Mouse (Mus musculus): ENCODE measurements around the gene Alcam. TPM values are rescaled to one million over a fixed set of nuclear protein-coding genes. Genes with fewer than 3 reads are reported as not detected.

Alcam gene
- total and polyA plus RNA-seq, 2 experiments, result 8.7 to 52.0 TPM

- no peak overlapping the region for H3K9ac ChIP-seq (ENCODE audit: low read depth, low read length)
- TF ChIP-seq CTCF (IDR thresholded peaks at IDR 0.05; ENCODE audit: low read depth, low read length), result no peak
- no peak for TF ChIP-seq POLR2A (IDR thresholded peaks at IDR 0.05; ENCODE audit: extremely low read depth, insufficient read depth, low read length)
- 9% methylated on average over 6 of the region's 6 CpGs for WGBS
- H3K27me3 ChIP-seq (ENCODE audit: control insufficient read depth, insufficient read depth, low read length), result no peaks in the 10 kb centered on the region
- peaks cover 15% of the 10 kb centered on the region; the same call in 1 of the 2 replicates for H3K79me2 ChIP-seq (ENCODE audit: control insufficient read depth, insufficient read depth, low read length)
- no peak overlapping the region for H3K27ac ChIP-seq (replicated peaks; ENCODE audit: insufficient read depth, low read depth, low read length)
- H3K4me3 ChIP-seq (ENCODE audit: insufficient read depth, low read depth, low read length), result peak overlapping the region; percentile 7; the same call in 1 of the 2 replicates
- peak; percentile 94 for DNase-seq (ENCODE audit: extremely low read depth, low read depth, low spot score)
- no peaks in the 10 kb centered on the region for H3K36me3 ChIP-seq (ENCODE audit: control insufficient read depth, insufficient read depth, low read length)
- H3K4me1 ChIP-seq (ENCODE audit: control insufficient read depth, insufficient read depth, low read length), result peaks cover 4% of the 10 kb centered on the region; the same call in 1 of the 2 replicates
Observed at GRCm38 (mm10) chr16:52438216-52438904, 15.5 kb downstream of the Alcam start.

GRCm38 (mm10) chr16:52433189-52433588 lies 20.7 kb downstream of the Alcam start:
- 67% methylated on average over 11 of the region's 11 CpGs for WGBS
- no peaks in the 10 kb centered on the region for H3K36me3 ChIP-seq (ENCODE audit: control insufficient read depth, insufficient read depth, low read length)
- no peak overlapping the region for H3K9ac ChIP-seq (ENCODE audit: low read depth, low read length)
- no peak overlapping the region for H3K27ac ChIP-seq (replicated peaks; ENCODE audit: insufficient read depth, low read depth, low read length)
- H3K4me1 ChIP-seq (ENCODE audit: control insufficient read depth, insufficient read depth, low read length), result peaks cover 4% of the 10 kb centered on the region; the same call in 1 of the 2 replicates
- no peaks in the 10 kb centered on the region for H3K27me3 ChIP-seq (ENCODE audit: control insufficient read depth, insufficient read depth, low read length)
- no peak for DNase-seq (ENCODE audit: extremely low read depth, low read depth, low spot score)
- H3K4me3 ChIP-seq (ENCODE audit: insufficient read depth, low read depth, low read length), result no peak overlapping the region
- TF ChIP-seq CTCF (IDR thresholded peaks at IDR 0.05; ENCODE audit: low read depth, low read length) (no peak), POLR2A (IDR thresholded peaks at IDR 0.05; ENCODE audit: extremely low read depth, insufficient read depth, low read length) (no peak)
- peaks cover 8% of the 10 kb centered on the region; the same call in 1 of the 2 replicates for H3K79me2 ChIP-seq (ENCODE audit: control insufficient read depth, insufficient read depth, low read length)

- 81% methylated on average over 1 of the region's 1 CpGs for WGBS
- Histone ChIP-seq H3K9ac (ENCODE audit: low read depth, low read length) (no peak overlapping the region), H3K79me2 (ENCODE audit: control insufficient read depth, insufficient read depth, low read length) (peaks cover 8% of the 10 kb centered on the region; the same call in 1 of the 2 replicates), H3K36me3 (ENCODE audit: control insufficient read depth, insufficient read depth, low read length) (no peaks in the 10 kb centered on the region), H3K4me1 (ENCODE audit: control insufficient read depth, insufficient read depth, low read length) (peaks cover 4% of the 10 kb centered on the region; the same call in 1 of the 2 replicates), H3K27me3 (ENCODE audit: control insufficient read depth, insufficient read depth, low read length) (no peaks in the 10 kb centered on the region), H3K27ac (replicated peaks; ENCODE audit: insufficient read depth, low read depth, low read length) (no peak overlapping the region), H3K4me3 (ENCODE audit: insufficient read depth, low read depth, low read length) (no peak overlapping the region)
- TF ChIP-seq CTCF (IDR thresholded peaks at IDR 0.05; ENCODE audit: low read depth, low read length) (no peak), POLR2A (IDR thresholded peaks at IDR 0.05; ENCODE audit: extremely low read depth, insufficient read depth, low read length) (no peak)
- no peak for DNase-seq (ENCODE audit: extremely low read depth, low read depth, low spot score)
Observed at GRCm38 (mm10) chr16:52432072-52432471, 21.8 kb downstream of the Alcam start.

GRCm38 (mm10) chr16:52431590-52431989 lies 22.3 kb downstream of the Alcam start:
- TF ChIP-seq CTCF (IDR thresholded peaks at IDR 0.05; ENCODE audit: low read depth, low read length), result no peak
- TF ChIP-seq POLR2A (IDR thresholded peaks at IDR 0.05; ENCODE audit: extremely low read depth, insufficient read depth, low read length), result no peak

GRCm38 (mm10) chr16:52430073-52430472 lies 23.8 kb downstream of the Alcam start:
- Histone ChIP-seq H3K27me3 (ENCODE audit: control insufficient read depth, insufficient read depth, low read length) (no peaks in the 10 kb centered on the region), H3K36me3 (ENCODE audit: control insufficient read depth, insufficient read depth, low read length) (no peaks in the 10 kb centered on the region), H3K4me3 (ENCODE audit: insufficient read depth, low read depth, low read length) (no peak overlapping the region), H3K79me2 (ENCODE audit: control insufficient read depth, insufficient read depth, low read length) (peaks cover 4% of the 10 kb centered on the region; the same call in 1 of the 2 replicates), H3K9ac (ENCODE audit: low read depth, low read length) (no peak overlapping the region), H3K27ac (replicated peaks; ENCODE audit: insufficient read depth, low read depth, low read length) (no peak overlapping the region), H3K4me1 (ENCODE audit: control insufficient read depth, insufficient read depth, low read length) (peaks cover 4% of the 10 kb centered on the region; the same call in 1 of the 2 replicates)
- WGBS, result 46% methylated on average over 3 of the region's 3 CpGs
- TF ChIP-seq CTCF (IDR thresholded peaks at IDR 0.05; ENCODE audit: low read depth, low read length), result no peak
- no peak for TF ChIP-seq POLR2A (IDR thresholded peaks at IDR 0.05; ENCODE audit: extremely low read depth, insufficient read depth, low read length)
- no peak for DNase-seq (ENCODE audit: extremely low read depth, low read depth, low spot score)

More at GRCm38 (mm10) chr16:52431590-52431989, 22.3 kb downstream of the Alcam start:
- peaks cover 4% of the 10 kb centered on the region; the same call in 1 of the 2 replicates for H3K4me1 ChIP-seq (ENCODE audit: control insufficient read depth, insufficient read depth, low read length)
- no peak overlapping the region for H3K27ac ChIP-seq (replicated peaks; ENCODE audit: insufficient read depth, low read depth, low read length)
- H3K27me3 ChIP-seq (ENCODE audit: control insufficient read depth, insufficient read depth, low read length), result no peaks in the 10 kb centered on the region
- 64% methylated on average over 2 of the region's 2 CpGs for WGBS
- DNase-seq (ENCODE audit: extremely low read depth, low read depth, low spot score), result no peak
- H3K9ac ChIP-seq (ENCODE audit: low read depth, low read length), result no peak overlapping the region
- no peaks in the 10 kb centered on the region for H3K36me3 ChIP-seq (ENCODE audit: control insufficient read depth, insufficient read depth, low read length)
- H3K4me3 ChIP-seq (ENCODE audit: insufficient read depth, low read depth, low read length), result no peak overlapping the region
- H3K79me2 ChIP-seq (ENCODE audit: control insufficient read depth, insufficient read depth, low read length), result peaks cover 4% of the 10 kb centered on the region; the same call in 1 of the 2 replicates

GRCm38 (mm10) chr16:52429661-52430060 lies 24.2 kb downstream of the Alcam start:
- Histone ChIP-seq H3K4me1 (ENCODE audit: control insufficient read depth, insufficient read depth, low read length) (peaks cover 4% of the 10 kb centered on the region; the same call in 1 of the 2 replicates), H3K27me3 (ENCODE audit: control insufficient read depth, insufficient read depth, low read length) (no peaks in the 10 kb centered on the region), H3K36me3 (ENCODE audit: control insufficient read depth, insufficient read depth, low read length) (no peaks in the 10 kb centered on the region), H3K79me2 (ENCODE audit: control insufficient read depth, insufficient read depth, low read length) (peaks cover 4% of the 10 kb centered on the region; the same call in 1 of the 2 replicates), H3K9ac (ENCODE audit: low read depth, low read length) (no peak overlapping the region), H3K4me3 (ENCODE audit: insufficient read depth, low read depth, low read length) (no peak overlapping the region), H3K27ac (replicated peaks; ENCODE audit: insufficient read depth, low read depth, low read length) (no peak overlapping the region)
- DNase-seq (ENCODE audit: extremely low read depth, low read depth, low spot score), result no peak
- TF ChIP-seq POLR2A (IDR thresholded peaks at IDR 0.05; ENCODE audit: extremely low read depth, insufficient read depth, low read length) (no peak), CTCF (IDR thresholded peaks at IDR 0.05; ENCODE audit: low read depth, low read length) (no peak)

Data from liver, adult 2 months (tissue).